Mouse (Mus musculus) kidney, postnatal 10 days (tissue): Measurements from ENCODE around the gene Znrf4.
"Not testable (repeated sequence)": the region's sequence is repeated elsewhere in the genome, so short reads cannot be mapped to it uniquely, and the experiment has no call there.

Experiments used
- DNase-seq: peaks from one replicate; pipeline ENCODE4 v3.0.0; 2021; ENCODE audit warnings: mixed read lengths

Gene Znrf4

GRCm38 (mm10) chr17:56524943-56525342, 12.7 kb upstream of the Znrf4 start:
- no peak for DNase-seq

GRCm38 (mm10) chr17:56522744-56523143, 10.5 kb upstream of the Znrf4 start:
- no peak for DNase-seq

GRCm38 (mm10) chr17:56515690-56516410, 3.6 kb upstream of the Znrf4 start:
- peak; percentile 61 for DNase-seq

- no peak for DNase-seq
Observed at GRCm38 (mm10) chr17:56514916-56515315, 2.7 kb upstream of the Znrf4 start.

GRCm38 (mm10) chr17:56514330-56514729, 2.1 kb upstream of the Znrf4 start:
- DNase-seq, result no peak

GRCm38 (mm10) chr17:56511707-56512090, 532 bp downstream of the Znrf4 start:
- DNase-seq, result no peak

GRCm38 (mm10) chr17:56510970-56511706, 1.1 kb downstream of the Znrf4 start:
- DNase-seq, result no peak

GRCm38 (mm10) chr17:56510473-56510969, 1.7 kb downstream of the Znrf4 start:
- DNase-seq, result no peak

GRCm38 (mm10) chr17:56509707-56510472, 2.3 kb downstream of the Znrf4 start:
- peak; percentile 64 for DNase-seq

- DNase-seq, result no peak
Observed at GRCm38 (mm10) chr17:56509021-56509640, 3.1 kb downstream of the Znrf4 start.

GRCm38 (mm10) chr17:56507161-56508068, 4.8 kb downstream of the Znrf4 start:
- peak; percentile 95 for DNase-seq

- DNase-seq, result no peak
Observed at GRCm38 (mm10) chr17:56506417-56507065, 5.7 kb downstream of the Znrf4 start.

GRCm38 (mm10) chr17:56505401-56505800, 6.8 kb downstream of the Znrf4 start:
- no peak for DNase-seq

GRCm38 (mm10) chr17:56502526-56502925, 9.7 kb downstream of the Znrf4 start:
- peak; percentile 74 for DNase-seq

GRCm38 (mm10) chr17:56501635-56502400, 10.4 kb downstream of the Znrf4 start:
- DNase-seq, result not testable (repeated sequence)

- DNase-seq, result no peak
Observed at GRCm38 (mm10) chr17:56499229-56499628, 13.0 kb downstream of the Znrf4 start.

GRCm38 (mm10) chr17:56494480-56494879, 17.8 kb downstream of the Znrf4 start:
- DNase-seq, result no peak

- no peak for DNase-seq
Observed at GRCm38 (mm10) chr17:56493841-56494240, 18.4 kb downstream of the Znrf4 start.

GRCm38 (mm10) chr17:56490438-56491152, 21.6 kb downstream of the Znrf4 start:
- no peak for DNase-seq

GRCm38 (mm10) chr17:56488028-56488427, 24.2 kb downstream of the Znrf4 start:
- peak; percentile 56 for DNase-seq
